Comparison of ENCODE assay signal across 16 mouse cellular contexts in the genomic region with DNA sequence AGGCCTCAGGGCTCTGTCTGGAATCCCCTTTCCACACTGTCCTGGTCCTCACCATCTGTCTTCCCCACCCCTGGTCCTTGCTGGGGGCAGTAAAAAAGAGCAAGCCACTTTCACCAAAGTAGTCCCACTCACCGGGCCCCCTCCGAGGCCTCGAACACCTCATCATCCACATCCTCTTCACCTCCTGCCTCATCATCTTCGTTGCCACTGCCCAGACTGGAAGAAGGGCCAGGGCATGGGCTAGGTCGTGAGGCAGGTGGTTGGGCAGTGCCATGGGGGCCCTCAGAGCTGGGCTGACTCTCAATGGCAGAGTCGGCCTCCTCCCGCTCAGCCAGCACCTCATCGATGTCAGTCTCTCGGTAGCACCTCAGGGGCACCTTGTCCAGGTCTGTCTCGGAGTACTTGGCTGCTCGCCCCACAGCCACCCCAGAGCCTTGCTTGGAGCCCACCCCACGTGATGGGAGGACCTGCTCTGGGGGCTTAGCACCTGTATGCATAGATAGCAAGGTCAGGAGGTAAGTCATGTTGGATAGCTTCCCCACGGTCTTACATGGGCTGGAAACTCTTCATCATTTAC. TPM values are rescaled to one million over a fixed set of nuclear protein-coding genes. Genes with fewer than 3 reads are reported as not detected.
DNase-seq lines count a peak whose midpoint lies in the region; ATAC-seq and TF ChIP-seq lines count a peak whose summit lies in the region.
"Had no signal": no experiment of that assay in that cellular context is flagged by ENCODE, and none has a peak within 500 bp of the region (broad histone marks: within the 10 kb centered on the region; RNA-seq: fewer than 3 reads in every experiment).

No protein-coding gene starts in this region.

- ATAC-seq in hindbrain, embryonic 14.5 days (ENCODE audit: low FRiP score): no peak
- ATAC-seq in midbrain, embryonic 16.5 days: no peak
- no peak for ATAC-seq in granulocyte monocyte progenitor cell, adult 5-6 weeks (replicated peaks; ENCODE audit: poor library complexity, severe bottlenecking)
- ATAC-seq: activated CD4-positive, CD25-positive, alpha-beta regulatory T cell, adult 4 months; inflammation-experienced regulatory T-cells, adult 6 months had no signal

- 84% methylated on average over 13 of the region's 13 CpGs for WGBS in hindbrain, embryonic 14.5 days
- WGBS in midbrain, embryonic 16.5 days: 77% methylated on average over 13 of the region's 13 CpGs

- 0 out of 2 replicates have a peak, but pooled peaks cover 4% of the 10 kb centered on the region for H3K36me3 ChIP-seq in hindbrain, embryonic 14.5 days (replicated peaks; ENCODE audit: control insufficient read depth, insufficient read depth)
- no peaks in the 10 kb centered on the region for H3K36me3 ChIP-seq in midbrain, embryonic 16.5 days (ENCODE audit: control insufficient read depth, insufficient read depth, low read length)
- H3K36me3 ChIP-seq: embryonic facial prominence, embryonic 13.5 days; heart, embryonic 15.5 days; limb, embryonic 10.5 days had no signal

- peaks cover 34% of the 10 kb centered on the region for H3K27me3 ChIP-seq in hindbrain, embryonic 14.5 days (ENCODE audit: control insufficient read depth, insufficient read depth, low read length)
- H3K27me3 ChIP-seq in midbrain, embryonic 16.5 days (ENCODE audit: control insufficient read depth, insufficient read depth, low read depth, low read length): no peaks in the 10 kb centered on the region; the same call in 1 of the 2 replicates

- no peak overlapping the region for H3K4me2 ChIP-seq in hindbrain, embryonic 14.5 days (replicated peaks)
- peak overlapping the region; percentile 46 for H3K4me2 ChIP-seq in midbrain, embryonic 16.5 days (ENCODE audit: low read length)
- H3K4me2 ChIP-seq: embryonic facial prominence, embryonic 13.5 days; heart, embryonic 15.5 days had no signal

- peak overlapping the region; percentile 48 for H3K27ac ChIP-seq in left cerebral cortex, adult 2 months
- no peak overlapping the region for H3K27ac ChIP-seq in hindbrain, embryonic 14.5 days
- peak overlapping the region; percentile 74; the same call in 1 of the 2 replicates for H3K27ac ChIP-seq in midbrain, embryonic 16.5 days (ENCODE audit: low read length)
- H3K27ac ChIP-seq: heart, embryonic 15.5 days; limb, embryonic 10.5 days; liver, embryonic 14.5 days had no signal

- intact Hi-C loops in left cerebral cortex, adult 2 months (cut with DNase I): no loop called here

- H3K4me1 ChIP-seq in hindbrain, embryonic 14.5 days (replicated peaks; ENCODE audit: control insufficient read depth, insufficient read depth, low read length): peaks cover 73% of the 10 kb centered on the region
- peaks cover 78% of the 10 kb centered on the region for H3K4me1 ChIP-seq in midbrain, embryonic 16.5 days (ENCODE audit: control insufficient read depth, insufficient read depth, low read length)

- H3K4me3 ChIP-seq in left cerebral cortex, adult 2 months: no peak overlapping the region
- H3K4me3 ChIP-seq in hindbrain, embryonic 14.5 days (replicated peaks; ENCODE audit: low read length): no peak overlapping the region
- H3K4me3 ChIP-seq in midbrain, embryonic 16.5 days (ENCODE audit: low read depth, low read length): no peak overlapping the region
- H3K4me3 ChIP-seq: embryonic facial prominence, embryonic 13.5 days; heart, embryonic 15.5 days; limb, embryonic 10.5 days had no signal

- no peak for TF ChIP-seq CTCF in left cerebral cortex, adult 2 months (IDR thresholded peaks at IDR 0.05)

- peak overlapping the region; percentile 40 for H3K9ac ChIP-seq in hindbrain, embryonic 14.5 days
- H3K9ac ChIP-seq in midbrain, embryonic 16.5 days (ENCODE audit: low read depth, low read length): peak overlapping the region; percentile 43
- H3K9ac ChIP-seq: embryonic facial prominence, embryonic 13.5 days; heart, embryonic 15.5 days; liver, embryonic 14.5 days had no signal

- no peak for DNase-seq in left cerebral cortex, adult 2 months (ENCODE audit: extremely low spot score in 1 of 2, low spot score in 2 of 2)
- no peak for DNase-seq in left cerebral cortex, adult 8-10 months (ENCODE audit: low spot score in 2 of 2)
- DNase-seq in cerebellum, postnatal 25 days: peak; percentile 48
- DNase-seq in hindbrain, embryonic 14.5 days (ENCODE audit: low spot score): no peak
- DNase-seq in urinary bladder, postnatal 36 days (ENCODE audit: low spot score in 2 of 2): no peak
- DNase-seq in thymus, postnatal 10 days (ENCODE audit: low spot score in 2 of 2): no peak
- DNase-seq: lung, postnatal 10 days; thymus, postnatal 36 days had no signal

- no peaks in the 10 kb centered on the region for H3K9me3 ChIP-seq in hindbrain, embryonic 14.5 days (ENCODE audit: control insufficient read depth, low read length)
- H3K9me3 ChIP-seq in midbrain, embryonic 16.5 days (replicated peaks; ENCODE audit: control insufficient read depth, low read length, poor library complexity, severe bottlenecking): no peaks in the 10 kb centered on the region
- H3K9me3 ChIP-seq: embryonic facial prominence, embryonic 13.5 days; heart, embryonic 15.5 days; limb, embryonic 10.5 days had no signal

RNA-seq across cellular contexts. Expression of gene Psd, which starts 3.9 kb away (rescaled TPM):
- 100 to 1,000 TPM; 605 to 647 TPM for total RNA-seq in left cerebral cortex, adult 2 months (2021)
- 100 to 1,000 TPM; 550 to 592 (median 567) TPM for total RNA-seq in left cerebral cortex, adult 8-10 months (2022)
- 131 and 152 TPM in 2 replicates for polyA plus RNA-seq in hindbrain, embryonic 14.5 days (2014; fragmentation: Nextera tagmentation; extraction: Ambion mirVana)
- 129 and 146 TPM in 2 replicates for polyA plus RNA-seq in midbrain, embryonic 16.5 days (2015; fragmentation: Nextera tagmentation; extraction: Ambion mirVana)
- not detected in 2 replicates for total RNA-seq in granulocyte monocyte progenitor cell, adult 5-6 weeks (2014; fragmentation: Nextera tagmentation)
- total RNA-seq in granulocyte monocyte progenitor cell, adult 5-6 weeks (2017): not detected in 2 replicates

RNA-seq across cellular contexts. Expression of gene Fbxl15, which starts 4.9 kb away (rescaled TPM):
- 10 to 100 TPM; 27.0 to 29.6 TPM for total RNA-seq in left cerebral cortex, adult 2 months (2021)
- total RNA-seq in left cerebral cortex, adult 8-10 months (2022): 10 to 100 TPM; 23.7 to 27.6 (median 25.1) TPM
- polyA plus RNA-seq in hindbrain, embryonic 14.5 days (2014; fragmentation: Nextera tagmentation; extraction: Ambion mirVana): 45.5 and 49.1 TPM in 2 replicates
- 49.5 and 51.3 TPM in 2 replicates for polyA plus RNA-seq in midbrain, embryonic 16.5 days (2015; fragmentation: Nextera tagmentation; extraction: Ambion mirVana)
- 0.53 TPM in 1 of 2 replicates, not detected in the other for total RNA-seq in granulocyte monocyte progenitor cell, adult 5-6 weeks (2014; fragmentation: Nextera tagmentation)
- total RNA-seq in granulocyte monocyte progenitor cell, adult 5-6 weeks (2017): 2.4 and 3.3 TPM in 2 replicates

RNA-seq across cellular contexts. Expression of gene Cuedc2, which starts 15.4 kb away (rescaled TPM):
- total RNA-seq in left cerebral cortex, adult 2 months (2021): 100 to 1,000 TPM; 188 to 196 TPM
- total RNA-seq in left cerebral cortex, adult 8-10 months (2022): 100 to 1,000 TPM; 187 to 201 (median 192) TPM
- polyA plus RNA-seq in hindbrain, embryonic 14.5 days (2014; fragmentation: Nextera tagmentation; extraction: Ambion mirVana): 318 and 321 TPM in 2 replicates
- polyA plus RNA-seq in midbrain, embryonic 16.5 days (2015; fragmentation: Nextera tagmentation; extraction: Ambion mirVana): 313 and 332 TPM in 2 replicates
- total RNA-seq in granulocyte monocyte progenitor cell, adult 5-6 weeks (2014; fragmentation: Nextera tagmentation): 104 and 108 TPM in 2 replicates
- 158 and 161 TPM in 2 replicates for total RNA-seq in granulocyte monocyte progenitor cell, adult 5-6 weeks (2017)

RNA-seq across cellular contexts. Expression of gene Mfsd13a, which starts 17.8 kb away (rescaled TPM):
- 10 to 100 TPM; 25.5 to 25.9 TPM for total RNA-seq in left cerebral cortex, adult 2 months (2021)
- total RNA-seq in left cerebral cortex, adult 8-10 months (2022): 10 to 100 TPM; 28.9 to 29.9 (median 29.5) TPM
- polyA plus RNA-seq in hindbrain, embryonic 14.5 days (2014; fragmentation: Nextera tagmentation; extraction: Ambion mirVana): 9.9 and 10.0 TPM in 2 replicates
- 10.7 and 11.8 TPM in 2 replicates for polyA plus RNA-seq in midbrain, embryonic 16.5 days (2015; fragmentation: Nextera tagmentation; extraction: Ambion mirVana)
- total RNA-seq in granulocyte monocyte progenitor cell, adult 5-6 weeks (2014; fragmentation: Nextera tagmentation): 71.4 and 82.0 TPM in 2 replicates
- total RNA-seq in granulocyte monocyte progenitor cell, adult 5-6 weeks (2017): 15.7 and 18.7 TPM in 2 replicates

RNA-seq across cellular contexts. Expression of gene Nfkb2, which starts 19.0 kb away (rescaled TPM):
- 1 to 10 TPM; 2.9 to 3.3 TPM for total RNA-seq in left cerebral cortex, adult 2 months (2021)
- 1 to 10 TPM; 1.9 to 3.3 (median 2.2) TPM for total RNA-seq in left cerebral cortex, adult 8-10 months (2022)
- 1.9 and 2.8 TPM in 2 replicates for polyA plus RNA-seq in hindbrain, embryonic 14.5 days (2014; fragmentation: Nextera tagmentation; extraction: Ambion mirVana)
- 1.3 and 1.5 TPM in 2 replicates for polyA plus RNA-seq in midbrain, embryonic 16.5 days (2015; fragmentation: Nextera tagmentation; extraction: Ambion mirVana)
- total RNA-seq in granulocyte monocyte progenitor cell, adult 5-6 weeks (2014; fragmentation: Nextera tagmentation): 3.6 and 4.6 TPM in 2 replicates
- 4.3 and 4.7 TPM in 2 replicates for total RNA-seq in granulocyte monocyte progenitor cell, adult 5-6 weeks (2017)

Comparison
In these comparisons a context has a peak if more than half of its experiments do, and no peak if none do; other contexts are left out.
1. DNase-seq: peak in cerebellum, postnatal 25 days (2 of 2); none in left cerebral cortex, adult 2 months (0 of 2), left cerebral cortex, adult 8-10 months (0 of 2), hindbrain, embryonic 14.5 days (single experiment), urinary bladder, postnatal 36 days (0 of 2) and thymus, postnatal 10 days (0 of 2).
2. RNA of gene Psd, which starts 3.9 kb away (total RNA-seq): 605 to 647 TPM in left cerebral cortex, adult 2 months and 550 to 592 TPM in left cerebral cortex, adult 8-10 months; not detected in granulocyte monocyte progenitor cell, adult 5-6 weeks; every median in the first group is over 100 times any median in the second.
3. RNA of gene Fbxl15, which starts 4.9 kb away (total RNA-seq): 27.0 to 29.6 TPM in left cerebral cortex, adult 2 months and 23.7 to 27.6 TPM in left cerebral cortex, adult 8-10 months; 0.53 to 3.3 TPM in granulocyte monocyte progenitor cell, adult 5-6 weeks; every median in the first group is over 4 times any median in the second.